Mouse (Mus musculus) cerebellum, adult 2 months (tissue): ENCODE data around the gene Kazn.

ENCODE experiments used
- CTCF ChIP-seq: fragments of 200-500 bp; IDR thresholded peaks from 2 replicates; pipeline ENCODE4 v1.5.1; 2011; ENCODE audit warnings: low read depth, mild to moderate bottlenecking, control low read depth, low read length, moderate library complexity, borderline replicate concordance; ENCODE audit not compliant: insufficient read depth
- POLR2A ChIP-seq: fragments of 200-500 bp; IDR thresholded peaks from 2 replicates; pipeline ENCODE4 v1.6.1; 2011; ENCODE audit warnings: low read length, control low read depth, borderline replicate concordance; ENCODE audit not compliant: insufficient read depth

DNA sequence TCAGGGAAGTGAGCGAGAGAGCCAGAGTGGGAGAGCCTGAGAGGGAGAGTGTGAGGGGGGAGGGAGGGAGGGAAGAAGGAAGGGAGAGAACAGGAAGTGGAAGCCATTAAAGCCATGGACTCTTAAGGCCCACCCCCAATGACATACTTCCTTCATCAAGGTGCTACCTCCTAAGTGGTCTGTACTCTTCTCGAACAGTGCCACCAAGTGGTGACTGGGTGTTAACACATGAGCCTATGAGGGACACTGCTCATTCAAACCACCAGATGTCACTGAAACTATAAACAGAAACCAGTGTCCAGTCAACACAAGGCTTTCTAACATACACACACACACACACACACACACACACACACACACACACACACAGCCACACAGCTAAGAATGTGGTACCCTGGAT is 77.1 kb downstream of the Kazn start:
- peak; percentile 31; the same call in 1 of the 2 replicates for TF ChIP-seq CTCF
- no peak for TF ChIP-seq POLR2A
